Mouse (Mus musculus): ENCODE measurements around the gene Rps19bp1. TPM values are rescaled to one million over a fixed set of nuclear protein-coding genes. Genes with fewer than 3 reads are reported as not detected.

Rps19bp1 gene
- polyA plus RNA-seq, 1 experiment = 14.4 TPM

DNA sequence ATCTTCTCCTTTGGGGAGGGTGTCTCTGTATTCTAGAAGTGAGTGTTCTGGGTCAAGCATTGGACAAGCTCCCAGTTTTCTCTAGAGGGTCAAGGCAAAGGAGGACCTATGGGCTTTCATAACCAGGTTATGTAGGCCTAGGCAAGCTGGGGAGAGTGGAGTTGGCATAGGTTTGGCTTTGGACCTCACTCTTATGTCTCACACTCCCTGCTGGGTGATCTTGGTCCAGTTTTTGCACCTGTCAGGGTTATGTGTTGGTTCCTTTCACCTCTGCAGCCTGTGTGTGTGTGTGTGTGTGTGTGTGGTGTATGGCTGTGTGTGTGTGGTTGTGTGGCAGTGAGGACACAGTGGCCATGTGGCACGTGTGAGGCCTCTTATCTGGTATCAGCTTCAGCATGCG lies 14.9 kb upstream of the Rps19bp1 start:
- TF ChIP-seq POLR2A (IDR thresholded peaks at IDR 0.05; ENCODE audit: borderline replicate concordance, extremely low read depth, low read depth, low read length) (no peak), CTCF (IDR thresholded peaks at IDR 0.05; ENCODE audit: insufficient read depth, low read length) (no peak)
- no peaks in the 10 kb centered on the region for H3K4me1 ChIP-seq (ENCODE audit: control insufficient read depth, insufficient read depth, low read length)
- WGBS = 76% methylated on average over 2 of the region's 2 CpGs
- H3K4me3 ChIP-seq (replicated peaks; ENCODE audit: extremely low read depth, low read depth, low read length) = no peak overlapping the region
- no peak for DNase-seq

DNA sequence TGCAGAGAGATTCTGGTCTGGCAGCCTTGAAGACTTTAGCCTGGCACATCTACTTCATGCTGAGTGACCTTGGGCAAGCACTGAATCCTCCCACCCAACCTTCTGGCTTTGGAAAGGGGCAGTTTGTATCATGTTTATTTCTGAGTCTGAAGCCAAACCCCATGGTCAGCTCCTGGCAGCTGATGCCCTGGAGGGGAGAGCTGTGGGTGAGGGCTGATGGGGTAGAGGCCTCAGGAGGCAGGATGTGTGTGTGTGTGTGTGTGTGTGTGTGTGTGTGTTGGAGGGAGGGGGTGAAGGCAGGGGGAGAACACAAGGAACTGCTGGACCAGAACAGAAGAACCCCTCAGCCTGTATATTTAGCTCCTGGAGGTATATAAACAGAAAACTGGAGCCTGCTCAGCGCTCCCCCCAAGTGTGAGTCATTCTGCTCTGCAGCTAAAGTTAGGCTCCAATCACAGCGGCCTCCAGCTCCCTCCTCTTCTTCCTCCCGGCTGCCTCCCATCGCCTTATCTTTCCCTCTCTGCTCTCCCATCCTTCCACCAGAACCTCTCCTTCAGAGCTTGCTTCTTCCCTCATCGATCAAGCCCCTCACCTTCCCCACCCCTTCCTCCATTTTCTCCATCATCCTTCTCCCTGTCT lies 14.1 kb upstream of the Rps19bp1 start:
- 54% methylated on average over 5 of the region's 5 CpGs for WGBS
- TF ChIP-seq CTCF (IDR thresholded peaks at IDR 0.05; ENCODE audit: insufficient read depth, low read length) (no peak), POLR2A (IDR thresholded peaks at IDR 0.05; ENCODE audit: borderline replicate concordance, extremely low read depth, low read depth, low read length) (no peak)

DNA sequence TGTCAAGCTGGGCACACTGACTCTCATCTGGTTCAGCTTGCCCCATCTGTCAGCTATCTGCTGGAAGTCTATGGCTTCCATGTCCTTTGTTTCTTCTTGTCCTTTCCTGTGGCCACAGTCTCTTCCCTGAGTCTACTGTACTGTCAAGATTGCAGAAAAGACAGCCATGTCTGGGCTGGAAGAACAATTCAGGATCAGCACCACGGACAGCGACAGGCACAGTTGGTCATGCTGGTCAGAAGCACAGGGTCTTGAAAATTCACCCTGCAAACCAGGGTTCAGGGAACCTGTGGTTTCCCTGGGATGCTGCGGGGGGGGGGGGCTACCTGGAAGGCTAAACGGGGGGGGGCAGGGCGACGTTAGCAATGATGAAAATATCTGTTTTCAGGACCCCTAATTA lies 13.5 kb upstream of the Rps19bp1 start:
- Histone ChIP-seq H3K4me1 (ENCODE audit: control insufficient read depth, insufficient read depth, low read length) (no peaks in the 10 kb centered on the region), H3K4me3 (replicated peaks; ENCODE audit: extremely low read depth, low read depth, low read length) (no peak overlapping the region)
- peak; percentile 31 for DNase-seq
- TF ChIP-seq POLR2A (IDR thresholded peaks at IDR 0.05; ENCODE audit: borderline replicate concordance, extremely low read depth, low read depth, low read length) = no peak
- TF ChIP-seq CTCF (IDR thresholded peaks at IDR 0.05; ENCODE audit: insufficient read depth, low read length) = no peak
- under 1% methylated on average over 6 of the region's 6 CpGs for WGBS

More for the DNA sequence above, 14.1 kb upstream of the Rps19bp1 start:
- Histone ChIP-seq H3K4me3 (replicated peaks; ENCODE audit: extremely low read depth, low read depth, low read length) (no peak overlapping the region), H3K4me1 (ENCODE audit: control insufficient read depth, insufficient read depth, low read length) (no peaks in the 10 kb centered on the region)
- DNase-seq = no peak

DNA sequence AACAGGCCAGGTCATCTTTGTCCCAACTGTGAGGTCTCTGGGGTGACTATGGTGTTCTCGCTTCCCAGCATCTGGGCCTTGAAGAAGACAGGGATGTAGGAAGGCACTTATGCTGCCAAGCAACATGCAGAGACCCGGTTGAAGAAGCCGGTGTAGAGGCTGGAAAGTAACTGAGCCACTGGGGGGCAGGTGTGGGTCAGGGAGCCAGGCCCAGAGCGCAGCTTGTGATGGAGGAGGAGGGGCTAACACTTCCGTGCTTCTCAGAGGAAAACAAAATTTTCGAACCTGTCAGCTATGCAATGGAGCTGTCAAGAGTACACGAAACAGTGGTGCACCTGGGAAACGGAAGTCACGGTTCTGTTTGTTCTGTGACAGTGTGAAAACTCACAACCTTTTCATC lies 13.0 kb upstream of the Rps19bp1 start:
- Histone ChIP-seq H3K4me3 (replicated peaks; ENCODE audit: extremely low read depth, low read depth, low read length) (no peak overlapping the region), H3K4me1 (ENCODE audit: control insufficient read depth, insufficient read depth, low read length) (no peaks in the 10 kb centered on the region)
- no peak for DNase-seq
- TF ChIP-seq CTCF (IDR thresholded peaks at IDR 0.05; ENCODE audit: insufficient read depth, low read length) (no peak), POLR2A (IDR thresholded peaks at IDR 0.05; ENCODE audit: borderline replicate concordance, extremely low read depth, low read depth, low read length) (no peak)
- WGBS = 43% methylated on average over 9 of the region's 9 CpGs

DNA sequence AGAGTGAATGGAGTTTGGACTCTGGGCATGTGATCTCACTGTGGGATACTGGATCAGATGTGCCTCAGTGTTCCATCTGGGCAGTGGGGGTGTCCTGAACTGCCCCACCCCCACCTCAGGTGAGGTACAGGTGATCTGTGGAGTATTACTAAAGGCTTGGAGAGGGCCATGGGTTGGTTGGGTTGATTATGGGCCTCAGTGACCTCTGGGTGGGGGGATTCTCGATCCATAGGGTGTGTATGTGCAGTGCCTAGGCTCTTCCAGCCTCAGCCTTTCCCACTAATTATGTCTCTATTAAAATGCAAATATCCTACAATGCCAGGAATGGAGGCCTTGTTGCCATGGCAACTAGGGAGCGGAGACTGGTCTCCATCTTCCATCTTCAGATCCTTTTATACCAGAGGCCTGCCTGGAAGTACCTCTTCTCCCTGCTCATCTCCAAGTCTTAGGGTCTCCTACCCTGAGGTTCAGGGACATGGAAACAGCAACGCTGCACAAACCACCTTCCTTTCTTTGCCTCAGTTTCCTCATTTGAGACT lies 7.8 kb upstream of the Rps19bp1 start:
- no peaks in the 10 kb centered on the region for H3K4me1 ChIP-seq (ENCODE audit: control insufficient read depth, insufficient read depth, low read length)
- H3K4me3 ChIP-seq (replicated peaks; ENCODE audit: extremely low read depth, low read depth, low read length) = no peak overlapping the region
- TF ChIP-seq CTCF (IDR thresholded peaks at IDR 0.05; ENCODE audit: insufficient read depth, low read length) (no peak), POLR2A (IDR thresholded peaks at IDR 0.05; ENCODE audit: borderline replicate concordance, extremely low read depth, low read depth, low read length) (no peak)
- WGBS = 71% methylated on average over 3 of the region's 3 CpGs
- no peak for DNase-seq

DNA sequence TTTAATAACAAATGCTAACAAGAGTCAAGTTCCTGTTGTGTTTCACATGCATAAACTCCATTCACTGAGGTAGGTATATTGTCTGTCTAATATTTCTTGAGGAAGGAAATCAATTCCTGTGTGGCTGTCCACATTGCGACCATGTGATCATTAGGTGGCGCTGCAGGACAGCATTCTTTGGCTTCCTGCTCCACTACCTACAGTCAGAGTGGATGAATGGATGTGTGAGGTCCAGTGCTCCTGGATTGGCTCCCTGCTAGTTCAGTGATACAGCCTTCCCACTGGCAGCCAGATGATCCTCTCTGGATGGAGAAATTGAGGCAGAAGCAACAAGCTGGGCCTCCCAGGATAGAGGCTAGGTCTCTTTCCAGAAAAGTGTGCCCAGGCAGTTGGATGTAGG lies 2.2 kb upstream of the Rps19bp1 start:
- TF ChIP-seq CTCF (IDR thresholded peaks at IDR 0.05; ENCODE audit: insufficient read depth, low read length) (peak; percentile 86), POLR2A (IDR thresholded peaks at IDR 0.05; ENCODE audit: borderline replicate concordance, extremely low read depth, low read depth, low read length) (no peak)
- peak; percentile 54 for DNase-seq
- Histone ChIP-seq H3K4me1 (ENCODE audit: control insufficient read depth, insufficient read depth, low read length) (peaks cover 7% of the 10 kb centered on the region), H3K4me3 (replicated peaks; ENCODE audit: extremely low read depth, low read depth, low read length) (no peak overlapping the region)
- 0% methylated on average over 2 of the region's 2 CpGs for WGBS

DNA sequence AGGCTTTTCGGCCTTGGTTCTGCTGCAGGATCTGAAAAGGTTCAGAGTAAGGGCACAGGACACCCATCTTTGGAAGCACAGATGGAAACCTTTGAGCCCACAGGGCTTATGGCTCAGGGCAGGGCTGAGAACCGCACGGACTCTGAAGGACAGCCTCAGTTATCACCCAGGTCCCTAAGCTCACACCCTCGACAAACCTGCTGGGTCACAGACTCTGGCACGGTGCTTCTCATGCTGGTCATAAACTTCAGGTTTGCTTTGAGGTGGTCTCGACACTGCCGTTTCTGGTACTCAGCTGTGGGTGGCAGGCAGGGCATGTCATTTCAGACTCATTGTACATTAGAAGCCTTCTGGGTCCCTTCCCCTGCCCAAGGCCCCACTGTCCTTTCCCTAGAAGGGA lies 3.0 kb downstream of the Rps19bp1 start:
- no peak for DNase-seq
- Histone ChIP-seq H3K4me1 (ENCODE audit: control insufficient read depth, insufficient read depth, low read length) (peaks cover 19% of the 10 kb centered on the region), H3K4me3 (replicated peaks; ENCODE audit: extremely low read depth, low read depth, low read length) (no peak overlapping the region)
- TF ChIP-seq POLR2A (IDR thresholded peaks at IDR 0.05; ENCODE audit: borderline replicate concordance, extremely low read depth, low read depth, low read length) (no peak), CTCF (IDR thresholded peaks at IDR 0.05; ENCODE audit: insufficient read depth, low read length) (no peak)
- WGBS = 80% methylated on average over 7 of the region's 7 CpGs

DNA sequence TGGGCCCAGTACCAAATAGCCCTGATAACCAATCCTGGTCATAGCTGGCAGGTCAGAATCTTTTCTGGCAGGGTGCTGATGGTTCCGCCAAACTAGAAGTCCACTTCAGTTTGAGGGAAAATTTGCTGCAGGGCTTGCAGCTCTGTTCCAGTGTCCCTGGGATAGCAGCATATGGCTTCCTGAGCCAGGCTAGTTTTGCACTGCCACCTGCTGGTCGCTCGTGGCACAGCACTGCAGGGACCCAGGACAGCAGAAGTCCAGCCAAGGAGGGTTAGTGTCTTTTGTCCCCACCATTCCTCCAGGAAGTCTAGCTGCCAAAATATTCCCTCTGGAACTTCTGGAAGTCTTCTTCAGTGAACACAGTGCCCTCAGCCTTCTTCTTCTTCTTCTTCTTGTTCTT lies 3.4 kb downstream of the Rps19bp1 start:
- no peak for TF ChIP-seq POLR2A (IDR thresholded peaks at IDR 0.05; ENCODE audit: borderline replicate concordance, extremely low read depth, low read depth, low read length)
- TF ChIP-seq CTCF (IDR thresholded peaks at IDR 0.05; ENCODE audit: insufficient read depth, low read length) = peak; percentile 99
- peak; percentile 83 for DNase-seq
- peaks cover 19% of the 10 kb centered on the region for H3K4me1 ChIP-seq (ENCODE audit: control insufficient read depth, insufficient read depth, low read length)
- WGBS = 12% methylated on average over 3 of the region's 3 CpGs
- H3K4me3 ChIP-seq (replicated peaks; ENCODE audit: extremely low read depth, low read depth, low read length) = no peak overlapping the region

DNA sequence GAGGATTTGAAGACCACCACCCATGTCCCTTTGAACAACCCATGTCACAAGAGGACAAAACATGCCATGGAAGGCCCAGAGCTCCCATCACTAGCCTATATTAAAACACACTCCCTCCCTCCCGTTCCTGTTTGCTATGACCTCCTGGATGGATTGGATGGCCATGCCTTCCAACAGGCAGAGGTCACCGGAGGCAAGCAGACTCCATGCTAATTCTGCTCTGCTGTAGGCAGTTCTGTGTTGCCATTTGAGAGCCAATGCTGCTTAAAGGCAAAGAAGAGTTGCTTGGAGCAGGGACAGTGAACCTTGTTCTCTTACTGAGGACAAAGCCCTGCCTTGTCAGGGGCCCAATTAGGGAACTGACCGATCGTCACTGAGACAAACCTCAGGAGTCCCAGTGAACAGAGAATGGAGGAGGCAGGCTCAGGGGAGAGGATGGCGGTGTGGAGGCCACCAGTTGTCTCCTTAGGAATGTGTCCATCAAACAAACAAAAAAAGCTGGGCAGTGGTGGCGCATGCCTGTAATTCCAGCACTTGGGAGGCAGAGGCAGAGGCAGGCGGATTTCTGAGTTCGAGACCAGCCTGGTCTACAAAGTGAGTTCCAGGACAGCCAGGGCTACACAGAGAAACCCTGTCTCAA lies 4.6 kb downstream of the Rps19bp1 start:
- TF ChIP-seq CTCF (IDR thresholded peaks at IDR 0.05; ENCODE audit: insufficient read depth, low read length) (no peak), POLR2A (IDR thresholded peaks at IDR 0.05; ENCODE audit: borderline replicate concordance, extremely low read depth, low read depth, low read length) (no peak)
- WGBS = 72% methylated on average over 8 of the region's 8 CpGs
- Histone ChIP-seq H3K4me3 (replicated peaks; ENCODE audit: extremely low read depth, low read depth, low read length) (no peak overlapping the region), H3K4me1 (ENCODE audit: control insufficient read depth, insufficient read depth, low read length) (peaks cover 17% of the 10 kb centered on the region)
- no peak for DNase-seq

Data from lung, adult 2 months (tissue).